Mouse (Mus musculus): ENCODE results near the gene Fst.
A peak's percentile ranks its signal among the peaks of the same experiment; 100 is the strongest.

The Fst gene

GRCm38 (mm10) chr13:114458886-114459700 lies at the start of gene Fst:
TSS of gene Fst (minus strand) at chr13:114458951.
- peak; percentile 13 for DNase-seq (ENCODE audit: low spot score)

DNA sequence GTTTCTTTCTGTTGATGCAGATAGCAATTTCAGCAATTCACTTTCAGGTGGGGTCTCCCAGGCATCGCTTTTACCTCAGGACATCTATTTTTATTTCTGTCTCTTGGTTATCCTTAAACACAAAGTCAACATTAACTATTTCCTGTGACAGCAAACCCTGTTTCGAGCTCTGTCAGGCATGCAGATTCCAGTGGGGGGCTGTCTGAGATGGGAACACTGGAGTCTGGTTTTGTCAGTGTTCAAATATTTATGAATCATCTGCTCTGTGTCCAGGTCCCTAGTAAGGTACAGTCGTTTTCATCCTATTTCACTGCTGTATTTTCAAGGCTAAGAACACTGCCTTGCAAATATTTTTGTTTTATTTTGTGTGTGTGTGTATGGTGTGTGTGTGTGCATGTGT lies 35.1 kb upstream of the Fst start:
- DNase-seq (ENCODE audit: low spot score), result no peak

DNA sequence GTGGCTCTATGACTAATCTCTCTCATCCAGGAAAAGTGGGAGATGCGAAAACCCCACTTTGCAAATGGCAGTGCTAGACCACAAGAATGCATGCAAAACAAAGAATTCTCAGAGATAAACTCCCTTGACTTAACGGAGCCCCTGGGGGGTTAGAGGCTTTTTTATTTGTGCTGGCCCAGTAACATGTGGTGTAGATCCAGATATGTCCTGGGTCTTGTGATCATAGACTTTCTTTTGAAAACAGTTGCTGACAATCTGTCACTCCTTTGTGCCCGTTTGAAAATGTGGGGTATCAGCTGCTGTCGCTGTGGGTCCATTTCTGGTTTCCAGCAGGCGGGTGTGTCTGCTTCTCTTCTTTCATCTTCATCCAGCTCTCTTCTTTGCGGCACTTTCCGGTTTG lies 29.4 kb upstream of the Fst start:
- DNase-seq (ENCODE audit: low spot score), result no peak

GRCm38 (mm10) chr13:114478329-114478728 lies 19.6 kb upstream of the Fst start:
- no peak for DNase-seq (ENCODE audit: low spot score)

DNA sequence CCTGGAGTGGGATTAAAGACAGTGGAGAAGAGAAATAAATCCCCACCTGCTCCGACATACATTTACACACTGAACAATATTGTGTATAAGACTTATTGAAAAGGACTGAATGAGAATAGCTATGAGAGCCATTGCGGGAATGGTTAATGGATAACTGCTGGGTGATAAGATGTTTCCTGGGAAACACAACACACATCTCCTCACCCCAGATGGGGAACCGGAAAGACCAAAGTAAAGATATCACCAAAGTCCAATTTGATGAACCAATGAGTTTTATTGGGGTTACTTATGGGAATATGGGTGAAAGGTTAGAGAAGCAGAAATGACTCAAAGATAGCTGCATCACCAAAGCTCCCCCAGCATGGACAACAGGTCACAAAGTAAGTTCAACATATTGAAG lies 11.2 kb upstream of the Fst start:
- no peak for DNase-seq (ENCODE audit: low spot score)

GRCm38 (mm10) chr13:114466269-114466919 lies 7.6 kb upstream of the Fst start:
- DNase-seq (ENCODE audit: low spot score), result no peak

- no peak for DNase-seq (ENCODE audit: low spot score)
Measured at GRCm38 (mm10) chr13:114465387-114465786, 6.6 kb upstream of the Fst start.

DNA sequence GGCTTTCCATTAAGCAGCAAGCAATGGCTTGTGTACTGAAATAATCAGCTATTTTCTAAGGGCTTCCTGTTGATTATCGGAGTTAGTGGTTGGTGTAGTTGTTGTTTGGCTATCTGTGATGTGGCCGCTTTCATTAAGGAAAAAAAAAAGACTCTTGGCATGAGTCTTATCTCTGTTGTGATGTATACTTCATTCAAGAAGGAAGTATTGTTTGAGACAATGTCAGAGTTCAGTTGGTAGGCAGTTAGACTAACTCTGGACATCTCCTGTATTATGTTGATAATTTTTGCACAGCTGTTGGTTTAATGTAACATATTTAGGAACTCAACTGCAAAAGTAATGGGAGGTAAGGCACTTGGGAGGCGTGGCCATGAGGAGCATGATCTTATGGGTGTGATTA lies 6.1 kb upstream of the Fst start:
- no peak for DNase-seq (ENCODE audit: low spot score)

DNA sequence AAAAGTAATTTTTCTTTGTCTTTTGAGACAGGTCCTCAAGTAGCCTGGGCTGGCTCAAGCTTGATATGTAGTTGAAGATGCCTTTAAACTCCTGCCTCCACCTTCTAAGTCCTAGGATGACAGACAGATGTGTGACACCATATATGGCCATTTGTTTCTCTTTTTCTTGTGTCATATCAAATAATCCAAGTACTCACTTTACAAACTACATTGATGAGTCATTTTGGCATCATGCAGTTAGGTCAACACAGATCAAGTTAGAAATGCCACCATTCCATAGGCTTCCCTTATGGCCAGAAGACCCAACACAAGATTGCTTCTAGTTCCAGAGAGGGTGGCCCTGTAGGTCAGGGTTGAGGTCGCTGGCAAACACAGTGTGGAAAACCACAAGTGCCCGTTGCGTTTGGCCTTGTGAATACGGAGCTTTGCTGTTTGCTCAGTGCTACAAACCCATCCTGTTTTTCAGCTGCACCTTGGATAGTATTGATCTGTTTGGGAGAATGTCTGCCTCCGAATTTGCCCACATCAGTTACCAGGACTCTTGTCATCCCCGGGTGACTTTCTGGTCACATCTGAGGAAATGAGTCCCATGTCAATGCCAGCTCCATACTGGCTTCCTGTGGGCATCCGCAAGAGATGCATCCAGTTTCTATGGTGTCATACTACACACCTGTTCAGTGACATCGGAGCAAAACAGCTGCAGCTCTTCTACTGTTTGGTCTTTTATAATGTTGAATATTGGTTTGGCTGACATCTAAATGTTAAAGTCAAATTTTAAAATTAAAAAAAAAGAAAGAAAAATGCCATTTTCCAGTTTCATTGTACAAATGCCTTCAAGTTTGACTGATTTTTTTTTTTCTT lies 4.0 kb upstream of the Fst start:
- no peak for DNase-seq (ENCODE audit: low spot score)

- DNase-seq (ENCODE audit: low spot score), result no peak
Measured at GRCm38 (mm10) chr13:114460306-114460892, 1.6 kb upstream of the Fst start.

- no peak for DNase-seq (ENCODE audit: low spot score)
Measured at GRCm38 (mm10) chr13:114459701-114460160, 980 bp upstream of the Fst start.

- peak; percentile 23 for DNase-seq (ENCODE audit: low spot score)
Measured at GRCm38 (mm10) chr13:114458291-114458885, 363 bp downstream of the Fst start.

DNA sequence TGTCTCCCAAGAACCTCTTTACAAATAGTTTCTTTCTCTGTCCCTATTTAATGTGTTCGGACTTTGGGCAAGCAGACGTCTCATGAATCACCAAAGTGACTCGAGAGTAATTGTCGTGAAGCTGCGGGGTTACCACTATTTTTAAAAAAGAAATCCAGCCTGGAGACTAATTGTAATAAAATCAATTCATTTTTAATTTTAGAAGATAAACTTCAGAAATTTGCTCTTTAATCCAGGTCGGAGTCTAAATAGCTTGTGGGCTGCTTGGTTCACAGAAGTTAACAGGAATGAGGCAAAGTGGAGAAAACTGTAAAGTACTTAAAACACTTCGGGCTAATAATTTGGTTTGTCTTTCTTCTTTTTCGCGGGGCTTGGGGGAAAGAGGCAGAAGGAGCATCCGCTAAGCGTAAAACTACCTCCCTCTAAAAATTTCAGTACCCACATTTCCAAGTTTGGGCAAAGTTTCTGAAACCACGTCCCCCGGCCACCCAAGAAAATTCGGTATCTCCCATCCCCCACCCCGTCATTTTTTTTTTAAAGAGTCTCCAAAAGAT lies 1.1 kb downstream of the Fst start:
- no peak for DNase-seq (ENCODE audit: low spot score)

DNA sequence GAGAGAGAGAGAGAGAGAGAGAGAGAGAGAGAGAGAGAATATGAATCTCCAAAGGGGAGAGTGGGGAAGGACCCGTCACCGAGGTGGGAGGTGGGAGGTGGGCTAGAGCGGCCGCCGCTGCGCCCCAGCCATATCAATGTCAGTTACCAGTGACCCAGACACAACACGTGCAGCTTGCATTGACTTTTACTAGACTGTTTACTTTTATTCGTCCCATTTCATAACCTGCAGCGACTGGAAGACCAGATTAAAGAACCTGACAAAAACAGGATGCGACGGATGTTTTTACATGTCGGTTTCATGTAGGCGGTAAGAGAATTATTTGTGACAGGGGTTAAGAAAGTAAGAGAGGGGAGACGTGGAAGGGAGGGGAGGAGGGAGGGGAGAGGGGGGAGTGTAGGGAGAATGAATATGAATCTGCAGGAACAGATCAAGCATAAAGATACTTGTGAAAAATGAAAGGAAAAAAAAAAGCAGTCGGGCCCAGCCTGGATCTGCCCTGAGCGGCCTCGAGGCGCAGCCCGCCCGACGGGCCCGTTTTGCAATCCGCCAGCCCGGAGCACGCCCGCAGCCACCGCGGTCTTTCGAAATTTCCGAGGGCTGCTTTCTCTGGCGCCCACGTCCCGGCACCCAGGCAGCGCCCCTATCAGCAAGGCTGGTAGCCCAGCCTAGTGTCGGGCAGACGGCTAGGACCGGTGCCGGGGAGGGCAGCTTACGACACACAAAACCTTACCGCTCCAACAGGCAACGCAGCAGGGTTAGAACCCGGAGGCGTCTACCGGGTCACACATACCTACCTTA lies 1.8 kb downstream of the Fst start:
- DNase-seq (ENCODE audit: low spot score), result no peak

GRCm38 (mm10) chr13:114456224-114456623 lies 2.5 kb downstream of the Fst start:
- DNase-seq (ENCODE audit: low spot score), result no peak

GRCm38 (mm10) chr13:114455788-114456187 lies 3.0 kb downstream of the Fst start:
- DNase-seq (ENCODE audit: low spot score), result no peak

- no peak for DNase-seq (ENCODE audit: low spot score)
Measured at GRCm38 (mm10) chr13:114447213-114447612, 11.5 kb downstream of the Fst start.

GRCm38 (mm10) chr13:114432491-114432890 lies 26.3 kb downstream of the Fst start:
- no peak for DNase-seq (ENCODE audit: low spot score)

DNA sequence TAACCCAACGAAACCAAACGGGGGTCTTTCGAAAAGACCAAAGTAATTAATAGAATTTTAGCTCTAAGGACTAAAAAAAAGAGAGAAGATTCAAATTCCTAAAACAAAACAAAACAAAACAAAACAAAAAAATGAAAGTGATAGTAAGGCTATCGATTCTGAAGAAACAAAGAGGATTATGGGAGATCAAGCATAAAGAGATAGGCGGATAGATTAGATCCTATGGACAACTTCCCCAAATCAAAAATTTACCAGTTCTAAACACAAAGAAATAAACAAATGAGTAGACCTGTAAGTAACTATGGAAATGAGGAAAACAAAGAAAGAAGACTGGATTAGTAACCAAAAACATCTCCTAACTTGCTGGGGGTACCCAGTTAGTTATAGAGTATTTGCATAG lies 33.5 kb downstream of the Fst start:
- DNase-seq (ENCODE audit: low spot score), result no peak

GRCm38 (mm10) chr13:114420235-114420634 lies 38.5 kb downstream of the Fst start:
- DNase-seq (ENCODE audit: low spot score), result no peak

GRCm38 (mm10) chr13:114419364-114419763 lies 39.4 kb downstream of the Fst start:
- no peak for DNase-seq (ENCODE audit: low spot score)

All from ovary, postnatal 10 days (tissue).